Mouse (Mus musculus) testis, adult 2 months (tissue): Measurements from ENCODE around the gene Dbr1.

Experiments
- CTCF ChIP-seq: fragments of 200-500 bp; IDR thresholded peaks from 2 replicates; pipeline ENCODE4 v1.5.1; 2012; ENCODE audit warnings: low read depth, mild to moderate bottlenecking, inconsistent platforms, low read length, moderate library complexity; ENCODE audit not compliant: control insufficient read depth, insufficient read depth, insufficient replicate concordance
- POLR2A ChIP-seq: fragments of 200-500 bp; IDR thresholded peaks from 2 replicates; pipeline ENCODE4 v1.6.1; 2012; ENCODE audit warnings: low read depth, mild to moderate bottlenecking, inconsistent platforms, low read length, moderate library complexity; ENCODE audit not compliant: control insufficient read depth

- TF ChIP-seq CTCF (no peak), POLR2A (no peak)
Observed at GRCm38 (mm10) chr9:99622034-99622433, 46.4 kb downstream of the Dbr1 start.
